Mouse (Mus musculus) cerebellum, adult 2 months (tissue): ENCODE measurements around the gene Rnf144b.

Source experiments
- CTCF ChIP-seq: fragments of 200-500 bp; IDR thresholded peaks from 2 replicates; pipeline ENCODE4 v1.5.1; 2011; ENCODE audit warnings: low read depth, mild to moderate bottlenecking, control low read depth, low read length, moderate library complexity, borderline replicate concordance; ENCODE audit not compliant: insufficient read depth
- POLR2A ChIP-seq: fragments of 200-500 bp; IDR thresholded peaks from 2 replicates; pipeline ENCODE4 v1.6.1; 2011; ENCODE audit warnings: low read length, control low read depth, borderline replicate concordance; ENCODE audit not compliant: insufficient read depth

GRCm38 (mm10) chr13:47124986-47125385 lies 2.5 kb downstream of the Rnf144b start:
- no peak for TF ChIP-seq CTCF
- no peak for TF ChIP-seq POLR2A
